Mouse (Mus musculus) heart, embryonic 13.5 days (tissue): ENCODE data around the gene Plxna4. TPM values are rescaled to one million over a fixed set of nuclear protein-coding genes. Genes with fewer than 3 reads are reported as not detected.
"Not testable (repeated sequence)": the region's sequence is repeated elsewhere in the genome, so short reads cannot be mapped to it uniquely, and the experiment has no call there.

ENCODE experiments used
- ATAC-seq: fragments of 200-750 bp; cut with Nextera tagmentation; 2 replicates; pipeline ENCODE4 v1.8.0; 2017; ENCODE audit warnings: moderate TSS enrichment; ENCODE audit not compliant: insufficient number of reproducible peaks, low FRiP score, low TSS enrichment; ENCODE audit errors: extremely low read depth
- H3K27ac ChIP-seq: fragments of 300-500 bp; sonication (generic); replicated peaks from 2 replicates; pipeline ENCODE4 v1.5.1; 2015; ENCODE audit warnings: moderate library complexity, mild to moderate bottlenecking, inconsistent platforms
- H3K27me3 ChIP-seq: fragments of 300-500 bp; sonication (generic); replicated peaks from 2 replicates; pipeline ENCODE4 v1.6.1; 2015; ENCODE audit warnings: mild to moderate bottlenecking, inconsistent platforms
- H3K36me3 ChIP-seq: fragments of 300-500 bp; sonication (generic); 2 replicates; pipeline ENCODE4 v1.6.1; 2015; ENCODE audit warnings: mild to moderate bottlenecking, inconsistent platforms
- H3K4me1 ChIP-seq: fragments of 300-500 bp; sonication (generic); 2 replicates; pipeline ENCODE4 v1.6.1; 2015; ENCODE audit warnings: inconsistent platforms
- H3K4me2 ChIP-seq: fragments of 300-500 bp; sonication (generic); 2 replicates; pipeline ENCODE4 v1.6.1; 2015; ENCODE audit warnings: inconsistent platforms, mild to moderate bottlenecking, moderate library complexity
- H3K4me3 ChIP-seq: fragments of 300-500 bp; sonication (generic); 2 replicates; pipeline ENCODE4 v1.5.1; 2015; ENCODE audit warnings: moderate library complexity, mild to moderate bottlenecking, inconsistent platforms
- H3K9ac ChIP-seq: fragments of 300-500 bp; sonication (generic); 2 replicates; pipeline ENCODE4 v1.6.1; 2015; ENCODE audit warnings: inconsistent platforms, mild to moderate bottlenecking, moderate library complexity
- H3K9me3 ChIP-seq: fragments of 300-500 bp; sonication (generic); 2 replicates; pipeline ENCODE4 v1.6.1; 2016; ENCODE audit warnings: inconsistent platforms
- whole genome bisulfite sequencing: fragments of 180-500 bp; shearing (Covaris S2); methylation state at CpG from one replicate; pipeline ENCODE4 v1.1.7; 2015; ENCODE audit warnings: mixed read lengths; 5-methylcytosine and 5-hydroxymethylcytosine counted together
- polyA plus RNA-seq: library from polyadenylated mRNA; unstranded; fragments of >200 nt; fragmentation: Nextera tagmentation; extraction: Ambion mirVana; gene quantifications from 2 replicates; pipeline ENCODE4 v1.2.1, GENCODE M21; 2015

The Plxna4 gene
- polyA plus RNA-seq, 1 experiment from 2014 or later: 5.5 TPM

DNA sequence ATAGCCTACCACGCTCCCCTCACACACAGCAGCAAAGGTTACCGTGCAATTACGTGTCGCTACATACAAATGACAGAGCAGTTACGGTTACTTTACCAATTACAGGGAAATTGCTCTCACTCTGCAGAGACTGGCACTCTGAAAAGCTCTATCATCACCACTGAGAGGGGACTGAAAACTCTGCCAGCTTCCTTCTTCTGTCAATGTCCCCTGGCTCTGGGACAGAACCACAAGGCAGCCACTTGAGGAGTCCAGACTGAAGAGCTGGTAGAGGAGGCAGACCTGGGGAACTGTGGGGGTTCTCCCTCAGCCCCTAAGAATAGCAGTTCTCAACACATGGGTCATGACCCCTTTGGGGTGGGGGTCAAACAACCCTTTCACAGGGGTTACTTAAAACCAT lies 83.0 kb downstream of the Plxna4 start:
- no peak for ATAC-seq
- H3K4me1 ChIP-seq: peaks cover 5% of the 10 kb centered on the region; the same call in 1 of the 2 replicates
- no peak overlapping the region for H3K27ac ChIP-seq
- no peaks in the 10 kb centered on the region for H3K27me3 ChIP-seq
- no peak overlapping the region for H3K9ac ChIP-seq
- H3K4me3 ChIP-seq: no peak overlapping the region
- no peak overlapping the region for H3K4me2 ChIP-seq
- no peaks in the 10 kb centered on the region for H3K36me3 ChIP-seq
- H3K9me3 ChIP-seq: no peaks in the 10 kb centered on the region
- WGBS: 92% methylated on average over 5 of the region's 5 CpGs

DNA sequence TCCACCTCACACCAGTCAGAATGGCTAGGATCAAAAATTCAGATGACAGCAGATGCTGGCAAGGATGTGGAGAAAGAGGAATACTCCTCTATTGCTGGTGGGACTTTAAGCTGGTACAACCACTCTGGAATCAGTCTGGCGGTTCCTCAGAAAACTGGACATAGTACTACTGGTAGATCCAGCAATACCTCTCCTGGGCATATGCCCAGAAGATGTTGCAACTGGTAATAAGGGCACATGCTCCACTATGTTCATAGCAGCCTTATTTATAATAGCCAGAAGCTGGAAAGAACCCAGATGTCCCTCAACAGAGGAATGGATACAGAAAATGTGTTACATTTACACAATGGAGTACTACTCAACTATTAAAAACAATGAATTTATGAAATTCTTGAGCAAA lies 86.8 kb downstream of the Plxna4 start:
- not testable (repeated sequence) for H3K4me1 ChIP-seq, H3K4me3 ChIP-seq, ATAC-seq, H3K9ac ChIP-seq, H3K9me3 ChIP-seq, H3K27ac ChIP-seq, H3K36me3 ChIP-seq, H3K4me2 ChIP-seq, H3K27me3 ChIP-seq
- WGBS: 85% methylated on average over 1 of the region's 1 CpGs

DNA sequence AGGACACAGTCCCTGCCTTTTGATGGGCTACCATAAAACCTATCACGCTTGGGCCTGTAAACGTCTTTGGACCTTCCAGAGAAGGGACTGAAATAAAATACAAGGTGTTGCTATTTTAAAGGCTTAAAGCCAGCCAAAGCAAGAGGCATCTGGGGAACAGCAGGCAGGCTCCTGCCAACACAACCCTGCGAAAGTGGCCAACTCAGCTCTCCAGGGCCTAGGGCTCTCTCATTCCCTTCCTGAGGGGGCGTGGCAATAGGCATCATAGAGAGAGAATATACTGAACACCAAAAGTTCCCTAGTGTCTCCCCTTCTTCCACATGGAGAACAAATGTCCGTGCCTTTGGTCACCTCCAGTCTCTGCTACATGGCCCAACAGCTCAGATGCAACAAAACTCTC lies 89.9 kb downstream of the Plxna4 start:
- ATAC-seq: no peak
- WGBS: 77% methylated on average over 5 of the region's 5 CpGs
- H3K4me1 ChIP-seq: peaks cover 31% of the 10 kb centered on the region

DNA sequence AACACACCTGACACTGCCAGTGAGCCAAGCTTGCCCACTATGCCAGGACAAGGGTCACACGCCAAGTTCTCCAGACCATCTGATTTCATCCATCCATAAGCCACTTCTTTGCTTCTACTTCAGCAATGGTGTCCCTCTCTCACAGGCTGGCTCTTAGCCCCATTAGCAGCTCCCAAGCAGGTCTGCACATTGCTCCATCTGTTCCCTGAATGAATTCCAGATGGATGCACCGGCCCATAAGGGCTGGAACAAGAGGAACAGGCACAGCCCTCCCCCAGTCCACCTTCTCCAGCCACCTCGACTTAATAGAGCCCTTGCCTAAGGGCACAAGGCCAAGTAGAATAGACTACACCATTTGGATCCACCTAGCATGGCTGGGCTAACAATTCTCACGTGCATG lies 91.9 kb downstream of the Plxna4 start:
- Histone ChIP-seq H3K27ac (no peak overlapping the region), H3K4me2 (no peak overlapping the region), H3K36me3 (peaks cover 16% of the 10 kb centered on the region), H3K4me1 (peaks cover 41% of the 10 kb centered on the region), H3K27me3 (no peaks in the 10 kb centered on the region), H3K4me3 (no peak overlapping the region), H3K9ac (no peak overlapping the region), H3K9me3 (no peaks in the 10 kb centered on the region)
- 68% methylated on average over 4 of the region's 4 CpGs for WGBS
- ATAC-seq: no peak

More for the DNA sequence above, 89.9 kb downstream of the Plxna4 start:
- H3K36me3 ChIP-seq: peaks cover 10% of the 10 kb centered on the region
- H3K27me3 ChIP-seq: no peaks in the 10 kb centered on the region
- H3K4me2 ChIP-seq: no peak overlapping the region
- H3K9me3 ChIP-seq: no peaks in the 10 kb centered on the region
- H3K9ac ChIP-seq: no peak overlapping the region
- H3K4me3 ChIP-seq: no peak overlapping the region
- H3K27ac ChIP-seq: no peak overlapping the region

DNA sequence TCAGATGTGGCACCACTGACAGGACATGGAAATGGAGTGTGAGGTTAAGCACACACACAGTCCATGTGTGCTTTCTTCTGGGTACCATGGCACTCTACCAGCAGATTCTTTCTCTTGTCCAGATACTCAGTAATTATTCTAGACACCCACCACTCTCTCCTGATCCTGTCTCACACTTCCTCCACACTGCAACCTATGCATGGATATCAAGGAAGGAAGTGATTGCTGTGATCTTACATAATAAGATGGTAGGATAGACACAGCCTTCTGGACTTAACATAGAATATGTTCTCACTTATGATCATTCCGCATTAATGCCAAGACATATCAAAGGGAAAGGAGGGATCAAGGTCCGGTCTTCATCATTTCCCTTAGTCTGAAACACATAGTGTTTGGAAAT lies 92.5 kb downstream of the Plxna4 start:
- H3K27me3 ChIP-seq: no peaks in the 10 kb centered on the region
- H3K4me2 ChIP-seq: no peak overlapping the region
- no peak overlapping the region for H3K4me3 ChIP-seq
- H3K4me1 ChIP-seq: peaks cover 45% of the 10 kb centered on the region
- no peak for ATAC-seq
- H3K9me3 ChIP-seq: no peaks in the 10 kb centered on the region
- H3K9ac ChIP-seq: no peak overlapping the region
- H3K27ac ChIP-seq: no peak overlapping the region
- 91% methylated on average over 2 of the region's 2 CpGs for whole genome bisulfite sequencing
- H3K36me3 ChIP-seq: peaks cover 16% of the 10 kb centered on the region

DNA sequence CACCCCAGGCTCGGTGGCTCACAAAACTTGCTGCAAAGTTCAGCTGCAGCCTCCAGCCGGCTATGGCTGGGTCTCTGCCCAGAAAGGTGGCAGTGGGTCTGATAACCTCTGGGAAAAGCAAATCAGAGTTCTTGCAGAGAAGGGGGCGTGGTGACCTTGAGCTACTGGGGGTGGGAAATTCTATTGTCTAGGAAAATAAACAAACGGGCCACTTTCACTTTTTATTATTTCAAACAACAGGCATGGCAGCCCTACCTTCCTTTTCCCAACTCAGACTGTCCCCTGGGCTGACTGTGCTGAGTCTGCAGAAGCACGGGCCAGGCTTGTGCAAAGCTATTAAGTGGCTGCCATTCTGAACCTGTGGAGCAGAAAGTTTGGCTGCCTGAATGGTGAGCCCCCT lies 94.4 kb downstream of the Plxna4 start:
- Histone ChIP-seq H3K9ac (peak overlapping the region; percentile 17), H3K4me3 (no peak overlapping the region)
- ATAC-seq: peak; percentile 65; the same call in 1 of the 2 replicates

DNA sequence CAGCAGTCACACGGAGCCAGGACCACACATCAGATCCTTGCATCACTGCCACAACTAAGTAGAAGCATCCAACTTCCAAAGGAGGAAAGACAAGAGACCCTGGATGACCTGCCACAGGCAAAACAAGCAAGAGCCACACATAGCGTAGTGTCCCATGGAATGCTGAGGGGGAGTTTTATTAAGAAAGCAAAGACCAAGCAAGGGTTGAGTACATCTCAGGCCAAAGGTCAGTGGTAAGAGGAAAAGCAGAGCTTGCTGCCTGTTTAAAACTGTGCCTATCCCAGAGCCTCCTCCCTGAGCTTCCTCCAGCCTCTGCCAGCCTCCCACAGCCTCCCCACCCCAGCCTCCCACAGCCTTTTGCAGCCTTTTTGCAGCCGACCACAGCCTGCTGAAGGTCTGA lies 100.9 kb downstream of the Plxna4 start:
- Histone ChIP-seq H3K27ac (no peak overlapping the region), H3K27me3 (no peaks in the 10 kb centered on the region), H3K9me3 (no peaks in the 10 kb centered on the region), H3K4me3 (no peak overlapping the region), H3K4me2 (no peak overlapping the region), H3K36me3 (0 out of 2 replicates have a peak, but pooled peaks cover 3% of the 10 kb centered on the region), H3K9ac (0 out of 2 replicates have a peak overlapping the region, but pooled peaks have one; percentile 33), H3K4me1 (peaks cover 55% of the 10 kb centered on the region)
- 57% methylated on average over 3 of the region's 3 CpGs for whole genome bisulfite sequencing
- no peak for ATAC-seq

More for the DNA sequence above, 94.4 kb downstream of the Plxna4 start:
- H3K9me3 ChIP-seq: no peaks in the 10 kb centered on the region
- peaks cover 16% of the 10 kb centered on the region for H3K36me3 ChIP-seq
- peaks cover 45% of the 10 kb centered on the region for H3K4me1 ChIP-seq
- 12% methylated on average over 5 of the region's 5 CpGs for WGBS
- peak overlapping the region; percentile 81 for H3K27ac ChIP-seq
- H3K4me2 ChIP-seq: peak overlapping the region; percentile 54
- no peaks in the 10 kb centered on the region for H3K27me3 ChIP-seq

DNA sequence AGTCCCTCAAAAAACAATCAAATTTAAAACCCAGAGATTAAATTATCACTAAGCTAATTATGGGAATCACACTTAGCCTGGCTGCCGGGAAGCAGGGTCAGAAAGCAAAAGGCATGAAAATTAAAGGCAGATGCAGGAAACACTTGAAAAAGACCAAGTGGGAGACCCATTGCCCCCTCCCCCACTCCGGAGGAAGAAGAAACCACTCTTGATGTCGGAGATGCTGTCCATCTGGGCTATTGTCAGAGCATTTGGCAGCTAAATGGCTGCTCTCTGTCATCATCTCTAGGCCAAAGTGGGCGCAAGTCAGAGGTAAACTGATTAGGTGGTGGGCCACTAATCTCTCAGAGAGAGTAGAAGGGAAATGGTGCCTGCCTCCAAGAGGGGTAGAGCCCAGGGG lies 105.5 kb downstream of the Plxna4 start:
- peak overlapping the region; percentile 42; the same call in 1 of the 2 replicates for H3K27ac ChIP-seq
- 33% methylated on average over 4 of the region's 4 CpGs for WGBS
- no peak for ATAC-seq
- H3K27me3 ChIP-seq: no peaks in the 10 kb centered on the region
- H3K9me3 ChIP-seq: no peaks in the 10 kb centered on the region
- no peak overlapping the region for H3K4me2 ChIP-seq
- H3K4me1 ChIP-seq: peaks cover 85% of the 10 kb centered on the region
- no peak overlapping the region for H3K4me3 ChIP-seq
- H3K9ac ChIP-seq: 0 out of 2 replicates have a peak overlapping the region, but pooled peaks have one; percentile 28
- H3K36me3 ChIP-seq: no peaks in the 10 kb centered on the region

DNA sequence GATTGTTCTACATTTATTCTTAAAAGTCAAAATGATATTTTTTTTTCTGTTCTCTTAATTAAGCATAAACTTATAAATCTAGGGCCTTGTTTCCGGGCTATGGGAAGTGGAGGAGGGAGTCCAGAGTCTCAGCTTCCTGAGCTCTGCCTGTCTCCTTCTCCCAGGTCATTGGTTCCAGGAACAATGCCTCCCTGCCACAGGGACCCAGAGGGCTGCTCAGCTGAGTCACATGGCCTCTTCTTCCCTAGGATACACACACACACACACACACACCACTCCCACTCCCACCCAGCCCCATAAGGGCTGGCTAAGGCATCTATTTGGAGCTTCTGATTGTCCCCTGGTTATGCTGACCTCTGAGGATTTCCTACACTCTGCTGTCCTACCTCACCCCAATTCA lies 107.3 kb downstream of the Plxna4 start:
- Histone ChIP-seq H3K4me1 (peaks cover 96% of the 10 kb centered on the region), H3K4me3 (no peak overlapping the region), H3K36me3 (no peaks in the 10 kb centered on the region), H3K9ac (0 out of 2 replicates have a peak overlapping the region, but pooled peaks have one; percentile 33), H3K27ac (peak overlapping the region; percentile 91), H3K27me3 (no peaks in the 10 kb centered on the region), H3K4me2 (no peak overlapping the region), H3K9me3 (no peaks in the 10 kb centered on the region)
- ATAC-seq: no peak
- 67% methylated on average over 1 of the region's 1 CpGs for WGBS

DNA sequence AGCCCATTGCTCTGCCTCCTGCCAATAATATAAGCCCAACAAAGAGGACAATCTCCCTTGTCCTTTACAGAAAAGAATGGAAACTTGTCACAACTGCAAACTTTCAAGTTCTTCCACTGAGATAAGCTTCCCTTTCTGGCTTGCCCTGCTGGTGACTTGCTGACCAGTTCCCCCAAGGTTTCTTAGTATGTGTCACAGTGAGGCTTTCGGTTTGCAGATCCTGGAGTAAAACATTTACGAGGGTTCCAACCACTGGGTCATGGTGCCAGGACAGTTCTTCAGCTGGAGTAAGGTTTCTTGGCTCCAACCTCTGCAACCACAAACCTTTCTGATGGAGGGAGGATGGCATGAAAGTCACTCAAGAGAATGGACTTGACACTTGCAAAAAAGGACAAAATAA lies 108.2 kb downstream of the Plxna4 start:
- peaks cover 100% of the 10 kb centered on the region for H3K4me1 ChIP-seq
- no peaks in the 10 kb centered on the region for H3K36me3 ChIP-seq
- no peaks in the 10 kb centered on the region for H3K27me3 ChIP-seq
- peak overlapping the region; percentile 91 for H3K27ac ChIP-seq
- H3K9ac ChIP-seq: peak overlapping the region; percentile 63; the same call in 1 of the 2 replicates
- no peak overlapping the region for H3K4me3 ChIP-seq
- H3K4me2 ChIP-seq: peak overlapping the region; percentile 55
- WGBS: 43% methylated on average over 2 of the region's 2 CpGs
- no peak for ATAC-seq
- H3K9me3 ChIP-seq: no peaks in the 10 kb centered on the region

DNA sequence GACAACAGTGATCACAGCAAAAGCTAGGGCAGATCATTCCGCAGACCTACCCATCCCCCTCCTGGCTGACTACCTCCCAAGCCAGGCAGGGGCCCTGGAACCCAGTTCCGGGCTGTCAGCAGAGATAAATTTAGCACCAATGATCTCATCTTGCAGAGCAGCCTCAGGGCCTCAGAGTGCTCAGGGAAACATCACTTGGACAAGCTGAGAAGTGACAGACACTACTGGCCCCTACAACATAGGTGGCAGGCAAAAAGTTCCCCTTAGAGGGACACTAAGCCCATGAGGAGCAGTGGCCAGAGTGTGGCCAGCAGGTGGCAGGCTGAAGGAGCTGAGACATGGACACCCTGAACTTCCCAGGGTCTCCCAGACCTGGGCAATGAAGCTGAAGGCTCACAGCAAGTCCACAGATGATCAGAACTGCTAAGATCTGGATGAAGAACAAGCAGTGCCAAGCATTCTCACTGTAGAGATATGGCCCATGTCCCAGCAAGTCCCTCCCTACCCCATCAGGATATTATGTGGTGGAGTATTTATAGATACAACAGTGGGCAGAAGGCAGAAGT lies 108.7 kb downstream of the Plxna4 start:
- peak; percentile 82; the same call in 1 of the 2 replicates for ATAC-seq
- Histone ChIP-seq H3K4me3 (no peak overlapping the region), H3K9ac (peak overlapping the region; percentile 63), H3K36me3 (no peaks in the 10 kb centered on the region), H3K4me1 (peaks cover 99% of the 10 kb centered on the region), H3K9me3 (no peaks in the 10 kb centered on the region), H3K27ac (peak overlapping the region; percentile 91), H3K27me3 (no peaks in the 10 kb centered on the region), H3K4me2 (peak overlapping the region; percentile 55)
- 7% methylated on average over 2 of the region's 2 CpGs for WGBS

DNA sequence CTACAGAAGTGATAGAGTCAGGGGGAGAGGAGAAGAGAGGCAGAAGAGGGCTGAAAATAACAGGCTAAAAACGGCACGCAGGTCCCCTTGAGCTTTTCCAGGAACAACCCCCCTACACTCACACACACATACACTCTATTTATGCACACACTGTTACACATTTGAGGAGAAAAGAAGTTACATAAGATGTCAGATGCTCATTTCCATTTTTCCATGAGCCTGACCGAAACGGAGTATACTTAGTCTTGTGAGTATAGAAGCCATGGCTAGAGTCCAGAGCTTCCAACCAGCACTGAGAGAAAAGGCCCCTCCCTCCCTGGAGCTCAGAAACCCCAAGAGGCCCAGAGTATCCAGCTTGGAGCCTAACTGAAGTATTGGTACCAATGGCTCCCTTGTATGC lies 112.0 kb downstream of the Plxna4 start:
- H3K9me3 ChIP-seq: no peaks in the 10 kb centered on the region
- H3K36me3 ChIP-seq: no peaks in the 10 kb centered on the region
- H3K27ac ChIP-seq: peak overlapping the region; percentile 68
- H3K4me3 ChIP-seq: no peak overlapping the region
- ATAC-seq: no peak
- no peaks in the 10 kb centered on the region for H3K27me3 ChIP-seq
- peak overlapping the region; percentile 24; the same call in 1 of the 2 replicates for H3K9ac ChIP-seq
- 49% methylated on average over 4 of the region's 4 CpGs for WGBS
- peaks cover 82% of the 10 kb centered on the region for H3K4me1 ChIP-seq
- no peak overlapping the region for H3K4me2 ChIP-seq
